Mouse (Mus musculus) heart, adult 2 months (tissue): ENCODE data around the gene Actl11. TPM values are rescaled to one million over a fixed set of nuclear protein-coding genes. Genes with fewer than 3 reads are reported as not detected.

Experiments
- DNase-seq, 2 experiments: peaks; one replicate each; pipeline ENCODE4 v3.0.0; 2021
- H3K27ac ChIP-seq: fragments of 200-600 bp; 2 replicates; pipeline ENCODE4 v1.8.1; 2022
- H3K27me3 ChIP-seq: fragments of 200-500 bp; 2 replicates; pipeline ENCODE4 v1.6.1; 2012; ENCODE audit warnings: mild to moderate bottlenecking, low read length, inconsistent platforms, mixed read lengths; ENCODE audit not compliant: control insufficient read depth, insufficient read depth
- H3K36me3 ChIP-seq: fragments of 200-500 bp; 2 replicates; pipeline ENCODE4 v1.6.1; 2012; ENCODE audit warnings: low read length, inconsistent platforms; ENCODE audit not compliant: control insufficient read depth, insufficient read depth
- H3K4me1 ChIP-seq: fragments of 200-500 bp; 2 replicates; pipeline ENCODE4 v1.6.1; 2011; ENCODE audit warnings: low read length; ENCODE audit not compliant: control insufficient read depth, insufficient read depth
- H3K4me3 ChIP-seq: fragments of 200-600 bp; 2 replicates; pipeline ENCODE4 v1.8.1; 2022
- H3K79me2 ChIP-seq: fragments of 200-500 bp; replicated peaks from 2 replicates; pipeline ENCODE4 v1.6.1; 2012; ENCODE audit warnings: mild to moderate bottlenecking, inconsistent platforms, low read length, moderate library complexity, mixed read lengths; ENCODE audit not compliant: control insufficient read depth, insufficient read depth
- H3K9ac ChIP-seq: fragments of 200-500 bp; 2 replicates; pipeline ENCODE4 v1.6.1; 2012; ENCODE audit warnings: low read depth, mild to moderate bottlenecking, control low read depth, inconsistent platforms, low read length, mixed read lengths
- CTCF ChIP-seq: fragments of 200-600 bp; IDR thresholded peaks from 2 replicates; pipeline ENCODE4 v1.8.1; 2022; ENCODE audit warnings: antibody characterized with exemption, mild to moderate bottlenecking, moderate library complexity
- EP300 ChIP-seq: fragments of 200-500 bp; IDR thresholded peaks from 2 replicates; pipeline ENCODE4 v1.6.1; 2011; ENCODE audit warnings: low read depth, low read length, control low read depth; ENCODE audit not compliant: insufficient read depth
- POLR2A ChIP-seq: fragments of 200-500 bp; IDR thresholded peaks from 2 replicates; pipeline ENCODE4 v1.6.1; 2011; ENCODE audit warnings: mild to moderate bottlenecking, low read depth, low read length, control low read depth; ENCODE audit not compliant: insufficient read depth
- WGBS: fragments of 180-500 bp; shearing (Covaris S2); methylation state at CpG from one replicate; pipeline ENCODE4 v1.1.7; 2018; 5-methylcytosine and 5-hydroxymethylcytosine counted together
- intact Hi-C: fragments of 180-260 bp; cut with DNase I; formaldehyde crosslinking; loops from one replicate; pipeline ENCODE4 v1.15.1; 2025
- polyA plus RNA-seq: library from polyadenylated mRNA; depleted of rRNA; stranded (reverse); fragments of >200 nt; gene quantifications from 2 replicates; pipeline ENCODE4 v1.2.3, GENCODE M21; 2012
- total RNA-seq, 2 experiments: library from RNA; stranded (reverse); gene quantifications; 2 replicates each; pipeline ENCODE4 v1.2.3; 2021

The Actl11 gene
- total and polyA plus RNA-seq, 3 experiments = 0.14 TPM; not detected in 2

GRCm38 (mm10) chr9:107950460-107951355 lies 22.4 kb downstream of the Actl11 start:
- Histone ChIP-seq H3K27ac (peak overlapping the region; percentile 92), H3K4me3 (peak overlapping the region; percentile 62), H3K36me3 (no peaks in the 10 kb centered on the region), H3K79me2 (no peaks in the 10 kb centered on the region), H3K4me1 (peaks cover 2% of the 10 kb centered on the region; the same call in 1 of the 2 replicates), H3K27me3 (no peaks in the 10 kb centered on the region), H3K9ac (peak overlapping the region; percentile 89)
- peak; percentile 92 for TF ChIP-seq POLR2A
- 0 out of 2 replicates have a peak, but pooled peaks have one; percentile 13 for TF ChIP-seq EP300
- TF ChIP-seq CTCF = no peak
- peak; percentile 92 to 93 for DNase-seq
- 14% methylated on average over 45 of the region's 45 CpGs for WGBS
- intact Hi-C loops = no loop called here

- Histone ChIP-seq H3K27me3 (no peaks in the 10 kb centered on the region), H3K4me3 (no peak overlapping the region), H3K79me2 (no peaks in the 10 kb centered on the region), H3K36me3 (no peaks in the 10 kb centered on the region), H3K9ac (no peak overlapping the region), H3K4me1 (no peaks in the 10 kb centered on the region), H3K27ac (no peak overlapping the region)
- intact Hi-C loops = loop anchor here (2.0 kb wide), 1 partner anchor 79 kb away; no protein-coding TSS in a partner anchor
- WGBS = 67% methylated on average over 6 of the region's 6 CpGs
- TF ChIP-seq POLR2A (no peak), EP300 (no peak), CTCF (no peak)
- no peak for DNase-seq
Observed at GRCm38 (mm10) chr9:107955613-107956289, 27.5 kb downstream of the Actl11 start.

GRCm38 (mm10) chr9:107957141-107957540 lies 28.9 kb downstream of the Actl11 start:
- H3K27ac ChIP-seq = no peak overlapping the region
- intact Hi-C loops = loop anchor here (2.0 kb wide), 1 partner anchor 78 kb away; no protein-coding TSS in a partner anchor
- H3K79me2 ChIP-seq = no peaks in the 10 kb centered on the region
- H3K4me1 ChIP-seq = no peaks in the 10 kb centered on the region
- TF ChIP-seq CTCF (no peak), POLR2A (no peak), EP300 (no peak)
- WGBS = 66% methylated on average over 6 of the region's 6 CpGs
- no peaks in the 10 kb centered on the region for H3K36me3 ChIP-seq
- DNase-seq = no peak
- H3K4me3 ChIP-seq = no peak overlapping the region
- no peak overlapping the region for H3K9ac ChIP-seq
- H3K27me3 ChIP-seq = no peaks in the 10 kb centered on the region

- Histone ChIP-seq H3K27ac (no peak overlapping the region), H3K36me3 (no peaks in the 10 kb centered on the region), H3K79me2 (no peaks in the 10 kb centered on the region), H3K4me3 (no peak overlapping the region), H3K9ac (no peak overlapping the region), H3K4me1 (peaks cover 4% of the 10 kb centered on the region), H3K27me3 (no peaks in the 10 kb centered on the region)
- no peak for TF ChIP-seq CTCF
- WGBS = 83% methylated on average over 6 of the region's 6 CpGs
- intact Hi-C loops = loop anchor here (5.0 kb wide), 1 partner anchor 42 kb away; the partner anchor contains the start of gene Ip6k1
- DNase-seq = no peak
Observed at GRCm38 (mm10) chr9:107959896-107960295, 31.6 kb downstream of the Actl11 start.

GRCm38 (mm10) chr9:107960928-107961327 lies 32.7 kb downstream of the Actl11 start:
- Histone ChIP-seq H3K36me3 (no peaks in the 10 kb centered on the region), H3K9ac (no peak overlapping the region), H3K4me3 (no peak overlapping the region), H3K27me3 (no peaks in the 10 kb centered on the region), H3K79me2 (no peaks in the 10 kb centered on the region), H3K4me1 (peaks cover 4% of the 10 kb centered on the region), H3K27ac (no peak overlapping the region)
- intact Hi-C loops = loop anchor here (5.0 kb wide), 1 partner anchor 41 kb away; the partner anchor contains the start of gene Ip6k1
- no peak for DNase-seq
- no peak for TF ChIP-seq EP300
- peak; percentile 31 for TF ChIP-seq CTCF
- 79% methylated on average over 4 of the region's 4 CpGs for WGBS
